Mouse (Mus musculus): ENCODE data around the gene Utp3.
"Not testable (repeated sequence)": the region's sequence is repeated elsewhere in the genome, so short reads cannot be mapped to it uniquely, and the experiment has no call there.

Gene Utp3

GRCm38 (mm10) chr5:88554086-88554886 is at the start of gene Utp3:
TSS of gene Utp3 (plus strand) at chr5:88554462.
- peak; percentile 94 to 98 for DNase-seq (ENCODE audit: low spot score in 2 of 2)

GRCm38 (mm10) chr5:88508555-88508954 is 45.7 kb upstream of the Utp3 start:
- DNase-seq (ENCODE audit: low spot score in 2 of 2), result no peak

- DNase-seq (ENCODE audit: low spot score in 2 of 2), result no peak
Observed at GRCm38 (mm10) chr5:88508990-88509389, 45.3 kb upstream of the Utp3 start.

GRCm38 (mm10) chr5:88519232-88519631 is 35.0 kb upstream of the Utp3 start:
- peak; percentile 12 to 23 for DNase-seq (ENCODE audit: low spot score in 2 of 2)

GRCm38 (mm10) chr5:88527657-88528056 is 26.6 kb upstream of the Utp3 start, which contains the start of gene Jchain:
TSS of gene Jchain (minus strand) at chr5:88527891.
- no peak for DNase-seq (ENCODE audit: low spot score in 2 of 2)

GRCm38 (mm10) chr5:88530908-88531307 is 23.4 kb upstream of the Utp3 start:
- DNase-seq (ENCODE audit: low spot score in 2 of 2), result no peak

GRCm38 (mm10) chr5:88534697-88535096 is 19.6 kb upstream of the Utp3 start:
- DNase-seq (ENCODE audit: low spot score in 2 of 2), result no peak

- no peak for DNase-seq (ENCODE audit: low spot score in 2 of 2)
Observed at GRCm38 (mm10) chr5:88540845-88541244, 13.4 kb upstream of the Utp3 start.

GRCm38 (mm10) chr5:88542651-88543282 is 11.5 kb upstream of the Utp3 start:
- peak; percentile 53 to 54 for DNase-seq (ENCODE audit: low spot score in 2 of 2)

GRCm38 (mm10) chr5:88544411-88544810 is 9.9 kb upstream of the Utp3 start:
- not testable (repeated sequence) for DNase-seq (ENCODE audit: low spot score in 2 of 2)

- DNase-seq (ENCODE audit: low spot score in 2 of 2), result no peak
Observed at GRCm38 (mm10) chr5:88545536-88545935, 8.7 kb upstream of the Utp3 start.

GRCm38 (mm10) chr5:88553271-88554085 is 784 bp upstream of the Utp3 start:
- DNase-seq (ENCODE audit: low spot score in 2 of 2), result no peak

GRCm38 (mm10) chr5:88558991-88559390 is 4.7 kb downstream of the Utp3 start:
- DNase-seq (ENCODE audit: low spot score in 2 of 2), result no peak

- DNase-seq (ENCODE audit: low spot score in 2 of 2), result no peak
Observed at GRCm38 (mm10) chr5:88561080-88561814, 7.0 kb downstream of the Utp3 start.

GRCm38 (mm10) chr5:88562863-88563780 is 8.9 kb downstream of the Utp3 start:
- no peak for DNase-seq (ENCODE audit: low spot score in 2 of 2)

- DNase-seq (ENCODE audit: low spot score in 2 of 2), result peak; percentile 58 to 63
Observed at GRCm38 (mm10) chr5:88564501-88565147, 10.4 kb downstream of the Utp3 start, which contains the start of gene Rufy3. TSS of gene Rufy3 (plus strand) at chr5:88565040.

- DNase-seq (ENCODE audit: low spot score in 2 of 2), result peak; percentile 43 to 53
Observed at GRCm38 (mm10) chr5:88565148-88566033, 11.1 kb downstream of the Utp3 start.

GRCm38 (mm10) chr5:88566034-88566841 is 12.0 kb downstream of the Utp3 start:
- DNase-seq (ENCODE audit: low spot score in 2 of 2), result no peak
